Mouse (Mus musculus) lung, embryonic 15.5 days (tissue): Measurements from ENCODE around the gene Nedd8. TPM values are rescaled to one million over a fixed set of nuclear protein-coding genes. Genes with fewer than 3 reads are reported as not detected.

Experiments
- ATAC-seq: fragments of 200-750 bp; cut with Nextera tagmentation; 2 replicates; pipeline ENCODE4 v1.8.0; 2017; ENCODE audit warnings: moderate number of reproducible peaks, borderline replicate concordance; ENCODE audit not compliant: low FRiP score, low TSS enrichment; ENCODE audit errors: extremely low read depth
- H3K27ac ChIP-seq: fragments of 300-500 bp; sonication (generic); 2 replicates; pipeline ENCODE4 v1.5.1; 2015; ENCODE audit warnings: moderate library complexity, mild to moderate bottlenecking, inconsistent platforms
- H3K27me3 ChIP-seq: fragments of 300-500 bp; sonication (generic); 2 replicates; pipeline ENCODE4 v1.6.1; 2015; ENCODE audit warnings: inconsistent platforms
- H3K36me3 ChIP-seq: fragments of 300-500 bp; sonication (generic); 2 replicates; pipeline ENCODE4 v1.6.1; 2015; ENCODE audit warnings: inconsistent platforms
- H3K4me1 ChIP-seq: fragments of 300-500 bp; sonication (generic); 2 replicates; pipeline ENCODE4 v1.6.1; 2015; ENCODE audit warnings: inconsistent platforms
- H3K4me2 ChIP-seq: fragments of 300-500 bp; sonication (generic); 2 replicates; pipeline ENCODE4 v1.6.1; 2015; ENCODE audit warnings: inconsistent platforms, mild to moderate bottlenecking, moderate library complexity
- H3K4me3 ChIP-seq: fragments of 300-500 bp; sonication (generic); 2 replicates; pipeline ENCODE4 v1.5.1; 2015; ENCODE audit warnings: mild to moderate bottlenecking, inconsistent platforms
- H3K9ac ChIP-seq: fragments of 300-500 bp; sonication (generic); 2 replicates; pipeline ENCODE4 v1.6.1; 2015; ENCODE audit warnings: inconsistent platforms
- H3K9me3 ChIP-seq: fragments of 300-500 bp; sonication (generic); 2 replicates; pipeline ENCODE4 v1.6.1; 2016; ENCODE audit warnings: inconsistent platforms
- WGBS: fragments of 180-500 bp; shearing (Covaris S2); methylation state at CpG from one replicate; pipeline ENCODE4 v1.1.7; 2015; 5-methylcytosine and 5-hydroxymethylcytosine counted together
- polyA plus RNA-seq: library from polyadenylated mRNA; unstranded; fragments of >200 nt; fragmentation: Nextera tagmentation; extraction: Ambion mirVana; gene quantifications from 2 replicates; pipeline ENCODE4 v1.2.1, GENCODE M21; 2015

Nedd8 gene
- polyA plus RNA-seq, 1 experiment from 2014 or later, result 509 TPM

GRCm38 (mm10) chr14:55707397-55707796 lies 35.5 kb upstream of the Nedd8 start:
- H3K27me3 ChIP-seq, result no peaks in the 10 kb centered on the region
- ATAC-seq, result no peak
- H3K4me2 ChIP-seq, result no peak overlapping the region
- H3K4me3 ChIP-seq, result no peak overlapping the region
- no peak overlapping the region for H3K27ac ChIP-seq
- H3K9me3 ChIP-seq, result no peaks in the 10 kb centered on the region
- H3K4me1 ChIP-seq, result no peaks in the 10 kb centered on the region
- H3K36me3 ChIP-seq, result no peaks in the 10 kb centered on the region
- H3K9ac ChIP-seq, result no peak overlapping the region
- 63% methylated on average over 5 of the region's 5 CpGs for WGBS

DNA sequence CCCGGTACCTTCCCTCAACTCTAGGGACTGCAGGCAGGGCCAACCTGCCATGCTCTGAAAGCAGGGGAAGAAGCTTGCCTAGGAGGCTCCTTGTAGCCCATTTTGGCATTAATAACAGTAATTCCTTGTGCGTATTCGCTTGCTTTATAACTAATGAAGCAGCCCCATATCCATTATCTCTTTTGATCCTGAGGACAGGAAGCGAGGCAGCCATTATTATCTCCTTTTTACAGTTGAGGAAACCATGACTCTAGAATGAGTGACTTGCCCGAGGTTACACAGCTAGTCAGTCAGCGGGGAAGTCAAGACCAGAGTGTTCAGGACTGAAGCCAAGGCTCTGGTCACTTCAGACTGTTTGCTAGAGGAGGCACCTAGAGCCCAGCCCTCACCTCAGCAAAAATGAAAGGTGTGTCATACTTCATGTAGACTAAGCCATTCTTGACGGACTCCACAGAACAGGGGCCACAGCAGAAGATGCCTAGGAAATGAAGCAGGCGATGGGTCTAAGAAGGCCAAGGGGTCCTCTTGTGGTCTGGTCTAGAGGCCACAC lies 34.2 kb upstream of the Nedd8 start:
- Histone ChIP-seq H3K4me1 (no peaks in the 10 kb centered on the region), H3K4me2 (no peak overlapping the region), H3K9me3 (no peaks in the 10 kb centered on the region), H3K27me3 (no peaks in the 10 kb centered on the region), H3K27ac (no peak overlapping the region), H3K9ac (no peak overlapping the region), H3K4me3 (no peak overlapping the region), H3K36me3 (no peaks in the 10 kb centered on the region)
- no peak for ATAC-seq
- WGBS, result 85% methylated on average over 8 of the region's 8 CpGs

DNA sequence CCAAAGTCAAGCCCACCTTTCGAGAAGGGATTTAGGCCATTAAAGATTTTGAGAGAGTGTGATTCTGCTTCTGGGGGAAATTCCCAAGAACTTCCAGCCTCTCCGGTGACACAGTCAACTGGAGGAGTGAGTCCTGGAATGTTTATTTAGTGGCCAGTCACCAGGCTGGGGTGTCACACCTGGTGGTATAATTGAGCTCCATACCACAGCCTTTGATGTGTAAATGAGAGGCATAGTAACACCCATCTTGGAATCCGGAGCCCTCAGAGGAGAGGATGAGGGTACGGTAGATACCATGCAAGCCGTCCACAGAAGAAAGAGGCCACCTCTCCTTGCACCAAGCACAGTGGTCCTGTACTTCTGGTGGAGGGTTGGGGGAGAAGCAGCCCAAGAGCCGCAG lies 30.8 kb upstream of the Nedd8 start:
- Histone ChIP-seq H3K27ac (no peak overlapping the region), H3K4me1 (no peaks in the 10 kb centered on the region), H3K9me3 (no peaks in the 10 kb centered on the region), H3K9ac (no peak overlapping the region), H3K27me3 (no peaks in the 10 kb centered on the region), H3K36me3 (no peaks in the 10 kb centered on the region), H3K4me2 (no peak overlapping the region), H3K4me3 (no peak overlapping the region)
- no peak for ATAC-seq
- WGBS, result 42% methylated on average over 6 of the region's 6 CpGs

DNA sequence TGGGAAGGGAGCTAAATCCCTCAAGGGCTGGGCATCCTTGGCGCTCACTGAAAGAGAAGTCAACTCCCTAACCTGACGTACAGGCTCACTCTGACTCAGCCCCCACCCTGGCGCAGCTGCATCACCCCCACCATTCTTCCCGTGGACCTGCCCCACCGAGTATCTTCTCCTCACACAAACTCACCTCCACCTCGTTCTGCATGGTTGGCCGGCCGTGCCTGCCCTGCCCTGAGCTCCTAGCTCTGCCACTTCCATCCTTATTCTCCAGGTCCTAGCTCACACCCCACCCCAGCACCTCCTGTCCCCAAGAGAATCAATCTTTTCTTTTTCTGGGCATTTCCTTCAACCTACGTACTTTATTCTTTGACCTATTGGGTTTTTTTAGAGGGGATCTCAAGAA lies 29.2 kb upstream of the Nedd8 start:
- Histone ChIP-seq H3K27me3 (no peaks in the 10 kb centered on the region), H3K4me1 (no peaks in the 10 kb centered on the region), H3K36me3 (no peaks in the 10 kb centered on the region), H3K27ac (no peak overlapping the region), H3K9ac (no peak overlapping the region), H3K4me3 (no peak overlapping the region), H3K4me2 (no peak overlapping the region), H3K9me3 (no peaks in the 10 kb centered on the region)
- ATAC-seq, result no peak
- 64% methylated on average over 9 of the region's 9 CpGs for WGBS

DNA sequence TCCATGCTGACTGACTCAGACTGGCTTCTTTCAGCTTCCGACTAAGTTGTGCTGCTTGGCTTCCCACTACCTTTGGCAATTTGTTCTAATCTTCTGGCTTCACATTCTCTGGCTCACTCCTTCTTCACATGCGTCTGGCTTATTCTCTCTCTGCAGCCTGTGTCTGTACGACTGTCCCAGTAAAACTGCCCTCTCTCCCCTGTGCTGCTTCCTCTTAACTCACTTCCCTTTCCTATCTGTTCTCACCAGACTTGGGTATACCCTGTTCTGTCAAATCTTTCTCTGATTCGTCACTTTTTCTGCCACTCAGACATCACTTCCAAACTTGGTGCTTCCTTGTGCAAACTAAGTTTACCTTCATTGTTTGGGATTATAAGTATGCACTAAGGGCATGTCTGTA lies 25.3 kb upstream of the Nedd8 start:
- Histone ChIP-seq H3K4me2 (no peak overlapping the region), H3K27me3 (no peaks in the 10 kb centered on the region), H3K36me3 (no peaks in the 10 kb centered on the region), H3K9ac (no peak overlapping the region), H3K9me3 (no peaks in the 10 kb centered on the region), H3K27ac (no peak overlapping the region), H3K4me3 (no peak overlapping the region), H3K4me1 (no peaks in the 10 kb centered on the region)
- ATAC-seq, result no peak
- 76% methylated on average over 4 of the region's 4 CpGs for WGBS

- ATAC-seq, result no peak
- Histone ChIP-seq H3K9me3 (no peaks in the 10 kb centered on the region), H3K4me2 (no peak overlapping the region), H3K4me3 (no peak overlapping the region), H3K27ac (no peak overlapping the region), H3K36me3 (no peaks in the 10 kb centered on the region), H3K27me3 (no peaks in the 10 kb centered on the region), H3K9ac (no peak overlapping the region), H3K4me1 (no peaks in the 10 kb centered on the region)
- 70% methylated on average over 10 of the region's 10 CpGs for WGBS
Measured at GRCm38 (mm10) chr14:55689433-55689832, 17.5 kb upstream of the Nedd8 start.

- H3K4me2 ChIP-seq, result peak overlapping the region; percentile 81
- ATAC-seq, result no peak
- WGBS, result 14% methylated on average over 3 of the region's 3 CpGs
- H3K9ac ChIP-seq, result peak overlapping the region; percentile 81
- H3K27me3 ChIP-seq, result no peaks in the 10 kb centered on the region
- peak overlapping the region; percentile 85 for H3K4me3 ChIP-seq
- H3K36me3 ChIP-seq, result peaks cover 34% of the 10 kb centered on the region
- H3K9me3 ChIP-seq, result no peaks in the 10 kb centered on the region
- H3K27ac ChIP-seq, result peak overlapping the region; percentile 91
- H3K4me1 ChIP-seq, result peaks cover 16% of the 10 kb centered on the region
Measured at GRCm38 (mm10) chr14:55682118-55682493, 10.2 kb upstream of the Nedd8 start.

DNA sequence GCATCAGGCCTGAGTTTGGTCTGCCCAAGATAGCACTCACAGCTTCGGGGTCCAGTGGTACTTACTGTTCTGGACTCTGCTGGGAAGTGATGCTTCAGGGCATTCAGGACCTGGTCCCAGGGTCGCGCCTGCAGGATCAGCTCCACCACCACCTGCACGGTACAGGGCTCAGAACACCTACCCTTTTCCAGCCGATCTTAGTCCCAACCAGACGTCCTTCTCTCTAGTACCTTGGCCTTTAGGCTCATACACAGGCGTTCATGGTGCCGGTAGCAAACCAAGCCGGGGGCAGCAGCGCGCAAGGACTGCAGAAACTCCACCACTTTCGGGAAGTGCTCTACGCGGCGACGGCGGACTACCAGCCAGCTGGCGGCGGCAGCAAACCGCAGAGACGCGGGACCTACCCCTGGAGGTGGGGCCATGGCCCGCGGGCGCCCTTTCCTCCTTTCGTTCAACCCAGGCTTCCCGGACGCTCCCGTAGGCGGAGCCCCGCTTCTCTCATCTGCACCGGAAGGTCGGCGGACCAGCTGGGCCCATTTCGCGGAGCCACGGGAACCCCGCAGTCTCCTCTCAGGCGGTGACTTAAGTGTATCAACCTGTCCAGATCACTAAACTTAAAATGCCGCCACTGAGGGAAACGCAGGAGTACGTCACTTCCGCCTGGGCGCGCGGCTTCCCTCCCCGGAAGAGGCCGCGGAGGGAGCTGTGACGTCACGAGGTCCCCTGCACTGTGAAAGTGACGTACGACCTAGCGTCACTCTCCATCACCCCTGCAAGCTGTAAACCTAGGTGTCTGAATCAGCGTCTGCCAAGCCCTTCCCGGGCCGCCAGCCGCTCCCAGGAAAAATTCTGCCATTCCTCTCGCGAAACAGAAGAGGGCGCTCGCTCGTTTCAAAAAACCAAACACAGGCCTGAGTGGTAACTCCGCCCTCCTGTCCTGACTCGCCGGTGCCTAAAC lies 9.5 kb upstream of the Nedd8 start, which contains the start of gene Tinf2:
TSS of gene Tinf2 (minus strand) at position 661 of the 958 bp plus-strand sequence.
- ATAC-seq, result peak; percentile 96
- H3K9ac ChIP-seq, result peak within 1 kb of the TSS; percentile 81
- no peaks in the 10 kb centered on the region for H3K27me3 ChIP-seq
- peaks cover 16% of the 10 kb centered on the region for H3K4me1 ChIP-seq
- H3K9me3 ChIP-seq, result no peaks in the 10 kb centered on the region
- peak within 1 kb of the TSS; percentile 85 for H3K4me3 ChIP-seq
- H3K36me3 ChIP-seq, result peaks cover 40% of the 10 kb centered on the region
- under 1% methylated on average over 61 of the region's 66 CpGs for WGBS
- H3K27ac ChIP-seq, result peak within 1 kb of the TSS; percentile 91
- peak within 1 kb of the TSS; percentile 81 for H3K4me2 ChIP-seq

DNA sequence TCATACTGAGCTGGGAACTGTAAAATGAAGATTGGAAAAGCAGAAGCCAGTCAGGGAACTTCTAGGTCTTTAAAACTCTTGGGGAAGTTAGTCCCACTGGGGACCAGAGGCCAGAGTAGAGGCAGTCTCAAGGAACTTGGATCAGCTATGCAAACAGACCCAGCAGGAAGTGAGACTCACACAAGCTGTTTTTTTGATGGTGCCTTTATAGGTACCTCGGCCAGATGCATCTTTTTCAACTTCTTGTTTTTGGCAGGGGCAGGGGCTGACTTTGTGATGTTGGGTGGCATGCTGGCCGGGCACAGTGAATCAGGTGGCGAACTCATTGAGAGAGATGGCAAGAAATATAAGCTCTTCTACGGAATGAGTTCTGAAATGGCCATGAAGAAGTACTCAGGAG lies 5.7 kb upstream of the Nedd8 start:
- no peak overlapping the region for H3K27ac ChIP-seq
- peaks cover 57% of the 10 kb centered on the region for H3K36me3 ChIP-seq
- no peak overlapping the region for H3K9ac ChIP-seq
- 82% methylated on average over 4 of the region's 4 CpGs for WGBS
- H3K4me2 ChIP-seq, result no peak overlapping the region
- H3K4me3 ChIP-seq, result no peak overlapping the region
- H3K4me1 ChIP-seq, result peaks cover 20% of the 10 kb centered on the region
- H3K27me3 ChIP-seq, result no peaks in the 10 kb centered on the region
- no peak for ATAC-seq
- H3K9me3 ChIP-seq, result no peaks in the 10 kb centered on the region

GRCm38 (mm10) chr14:55672741-55673060 lies 777 bp upstream of the Nedd8 start:
- ATAC-seq, result no peak
- Histone ChIP-seq H3K9me3 (no peaks in the 10 kb centered on the region), H3K36me3 (peaks cover 37% of the 10 kb centered on the region), H3K4me3 (peak overlapping the region; percentile 85), H3K27ac (no peak overlapping the region), H3K4me1 (peaks cover 18% of the 10 kb centered on the region), H3K27me3 (no peaks in the 10 kb centered on the region), H3K4me2 (peak overlapping the region; percentile 81), H3K9ac (peak overlapping the region; percentile 38)
- 68% methylated on average over 7 of the region's 7 CpGs for WGBS

DNA sequence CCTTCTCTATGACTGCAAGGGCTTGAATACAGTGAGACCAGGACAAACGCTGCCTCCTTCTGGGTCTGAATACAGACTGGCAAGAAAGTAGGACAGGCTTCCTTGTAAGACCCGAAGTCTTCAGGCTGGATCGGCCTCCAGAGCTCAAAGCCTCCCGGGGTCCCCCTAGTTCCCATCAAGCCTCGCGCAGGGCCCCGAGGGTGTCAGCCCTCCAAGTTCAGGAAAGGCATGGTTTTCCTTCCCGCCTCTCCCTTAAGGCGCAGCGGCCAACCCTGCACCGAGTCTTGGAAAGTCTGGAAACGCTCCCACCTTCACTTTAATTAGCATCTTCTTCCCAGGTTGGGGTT lies 465 bp downstream of the Nedd8 start:
- Histone ChIP-seq H3K9me3 (no peaks in the 10 kb centered on the region), H3K4me1 (peaks cover 18% of the 10 kb centered on the region), H3K4me3 (peak overlapping the region; percentile 85), H3K27ac (peak overlapping the region; percentile 83), H3K36me3 (peaks cover 25% of the 10 kb centered on the region), H3K4me2 (peak overlapping the region; percentile 81), H3K9ac (peak overlapping the region; percentile 89), H3K27me3 (no peaks in the 10 kb centered on the region)
- 1% methylated on average over 12 of the region's 12 CpGs for WGBS
- peak; percentile 71 for ATAC-seq

DNA sequence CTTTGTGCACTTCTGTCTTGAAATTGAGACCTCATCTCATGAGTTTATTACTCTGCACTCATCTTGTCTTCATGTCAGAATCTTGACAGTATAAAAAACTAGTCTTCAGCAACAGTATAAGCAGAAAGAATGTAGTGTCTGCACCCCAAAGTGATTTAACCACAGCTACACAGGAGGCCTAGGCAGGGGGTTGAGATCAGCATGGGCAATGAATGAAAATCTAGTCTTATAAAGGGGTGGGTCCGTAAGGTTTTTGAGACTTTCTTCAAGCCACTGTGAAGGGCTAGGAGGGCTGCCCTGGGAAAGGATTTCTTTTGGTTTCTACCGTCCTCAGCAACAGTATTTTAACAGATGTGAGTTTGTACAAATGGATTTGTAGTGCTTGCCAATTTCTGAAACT lies 11.3 kb downstream of the Nedd8 start:
- Histone ChIP-seq H3K4me2 (peak overlapping the region; percentile 58; the same call in 1 of the 2 replicates), H3K27me3 (no peaks in the 10 kb centered on the region), H3K4me1 (peaks cover 15% of the 10 kb centered on the region; the same call in 1 of the 2 replicates), H3K9me3 (no peaks in the 10 kb centered on the region), H3K9ac (peak overlapping the region; percentile 63; the same call in 1 of the 2 replicates), H3K4me3 (peak overlapping the region; percentile 65), H3K36me3 (peaks cover 32% of the 10 kb centered on the region), H3K27ac (no peak overlapping the region)
- ATAC-seq, result no peak
- WGBS, result 38% methylated on average over 2 of the region's 2 CpGs
